Mouse (Mus musculus): ENCODE data around the gene Ier2. TPM values are rescaled to one million over a fixed set of nuclear protein-coding genes. Genes with fewer than 3 reads are reported as not detected.

Ier2 gene
- total RNA-seq (2017), result 115 and 124 TPM in 2 replicates

DNA sequence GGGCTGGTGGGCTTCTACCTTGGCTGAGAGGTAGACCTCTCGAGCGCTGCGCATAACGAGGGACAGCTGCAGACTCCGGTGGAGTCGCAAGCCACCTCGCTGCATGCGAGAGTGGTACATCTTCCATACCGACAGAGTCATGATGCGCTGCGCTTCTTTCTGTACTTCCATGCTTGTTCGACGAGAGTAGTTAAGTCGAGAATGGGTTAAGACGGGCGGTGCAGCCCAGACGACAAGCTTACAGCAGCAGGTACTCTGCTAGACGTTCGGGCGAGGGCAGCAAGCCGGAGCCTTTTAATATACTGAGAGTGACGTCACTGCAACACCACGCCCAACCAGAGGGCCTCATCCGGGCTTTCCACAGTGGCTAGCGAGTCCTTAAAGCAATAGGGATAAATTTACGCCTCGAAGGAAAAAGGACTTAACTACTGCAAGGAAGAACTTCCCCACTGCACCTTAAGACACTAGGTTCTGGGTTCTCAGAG, at the start of gene Ier2:
TSS of gene Ier2 (minus strand) at position 272 of the 485 bp plus-strand sequence.
- peak; percentile 49 for ATAC-seq (ENCODE audit: extremely low read depth, insufficient number of reproducible peaks, low FRiP score, poor library complexity, severe bottlenecking)

DNA sequence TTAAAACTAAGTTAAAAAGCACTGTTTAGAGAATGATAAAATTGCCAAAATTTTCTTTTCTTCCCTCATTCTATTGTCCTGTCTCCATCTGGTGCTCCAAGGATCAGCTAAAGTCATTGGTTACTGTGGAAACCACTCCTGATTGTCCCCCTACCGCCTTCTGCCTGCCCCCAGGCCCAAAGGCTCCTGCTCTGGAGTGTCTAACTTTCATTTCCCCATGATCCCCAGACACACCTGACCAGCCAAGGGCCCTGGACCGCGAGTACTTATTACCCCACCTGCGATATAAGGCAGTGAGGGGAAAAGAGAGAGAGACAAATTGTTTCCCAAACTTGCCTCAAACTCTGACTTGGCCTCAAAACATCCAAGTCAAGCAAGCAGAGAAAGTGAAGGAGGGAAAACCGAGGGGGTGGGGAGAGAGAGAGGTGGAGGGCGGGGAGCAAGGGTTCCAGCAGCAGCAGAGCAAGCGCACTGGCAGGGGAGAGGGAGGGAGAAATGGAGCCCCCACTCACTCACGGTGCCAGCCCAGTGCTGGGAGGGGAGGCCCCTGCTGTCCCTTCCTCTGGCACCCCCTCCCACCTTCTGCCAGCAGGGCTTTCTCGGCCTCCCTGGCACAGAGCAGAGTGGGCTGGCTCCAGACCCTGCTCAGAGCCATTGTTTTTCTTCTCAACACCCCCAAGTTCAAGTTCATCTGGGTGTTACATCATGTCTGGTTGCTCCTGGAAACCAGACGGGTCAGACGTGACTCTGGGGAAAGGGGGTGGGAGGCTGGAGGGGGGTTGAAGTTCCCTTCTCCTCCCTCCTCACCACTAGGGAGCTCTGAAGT, 49.5 kb upstream of the Ier2 start:
- no peak for ATAC-seq (ENCODE audit: extremely low read depth, insufficient number of reproducible peaks, low FRiP score, poor library complexity, severe bottlenecking)

DNA sequence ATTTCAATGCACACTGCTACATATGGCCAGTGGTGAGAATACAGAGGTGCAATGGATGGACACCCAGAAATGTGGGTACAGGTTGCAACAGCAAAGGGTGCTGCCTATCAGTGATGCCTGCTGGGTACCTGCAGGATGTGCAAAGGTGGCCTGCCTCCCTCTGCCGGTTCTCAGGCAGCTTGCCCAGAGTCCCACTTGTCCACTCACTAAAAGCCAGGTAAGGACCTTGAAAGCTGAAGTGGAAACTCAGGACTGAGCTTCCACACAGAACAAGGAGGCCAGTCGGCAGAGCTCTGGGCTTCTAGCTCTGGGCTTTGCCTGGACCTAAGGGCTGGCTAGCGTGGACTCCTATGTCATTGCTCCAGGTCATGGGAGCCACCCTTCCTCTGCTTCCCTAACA, 48.7 kb upstream of the Ier2 start:
- no peak for ATAC-seq (ENCODE audit: extremely low read depth, insufficient number of reproducible peaks, low FRiP score, poor library complexity, severe bottlenecking)

DNA sequence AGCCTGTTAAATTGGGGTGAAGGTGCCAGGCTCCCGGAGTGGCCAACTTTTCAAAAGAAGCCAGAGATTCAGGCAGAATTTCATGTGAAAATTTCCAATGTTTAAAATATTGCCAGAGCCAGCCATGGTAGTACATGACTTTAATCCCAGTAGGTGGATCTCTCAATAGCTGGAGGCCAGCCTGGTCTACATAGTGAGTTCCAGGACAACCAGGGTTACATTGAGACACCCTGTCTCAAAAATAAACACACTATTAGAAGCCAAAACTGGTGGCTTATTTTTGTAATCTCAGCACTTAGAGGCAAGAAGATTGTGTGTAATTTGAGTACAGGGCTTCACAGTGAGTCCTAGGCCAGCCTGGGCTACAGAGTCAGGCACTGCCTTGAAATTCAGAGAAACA, 47.3 kb upstream of the Ier2 start:
- ATAC-seq (ENCODE audit: extremely low read depth, insufficient number of reproducible peaks, low FRiP score, poor library complexity, severe bottlenecking), result no peak

DNA sequence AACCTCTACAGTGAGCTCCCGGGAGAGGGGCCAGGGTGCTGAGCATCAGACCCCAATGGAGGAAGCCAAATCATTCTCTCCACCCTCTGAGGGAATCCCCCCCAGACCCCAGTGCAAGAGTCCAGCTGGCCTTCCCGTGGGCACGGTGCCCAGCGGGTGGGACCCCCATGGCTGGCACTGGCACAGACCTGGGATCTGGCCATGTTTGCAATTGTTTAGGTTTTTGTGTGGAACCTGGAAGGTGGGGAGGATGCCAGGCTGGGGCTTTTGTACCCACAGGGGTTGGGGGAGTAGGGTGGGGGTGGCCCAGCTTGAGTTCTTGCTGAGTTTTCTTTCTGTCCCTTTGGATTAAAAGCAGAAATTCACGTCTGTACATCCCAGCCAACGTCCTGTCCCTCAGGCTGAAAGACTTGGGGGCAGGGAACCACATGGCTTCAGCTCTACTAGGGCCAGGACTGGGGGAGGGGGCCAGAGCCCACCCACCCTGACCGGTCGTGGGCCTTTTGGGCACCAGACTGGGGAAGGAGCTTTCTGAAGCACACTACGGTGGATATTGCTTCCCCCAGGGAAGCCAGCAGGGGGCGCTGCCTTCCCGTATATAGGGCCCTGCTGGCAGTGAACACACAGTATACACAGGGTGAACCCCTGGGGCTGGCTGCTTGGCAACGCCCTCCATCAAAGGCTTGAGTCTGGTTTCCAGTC, 46.3 kb upstream of the Ier2 start:
- peak; percentile 66 for ATAC-seq (ENCODE audit: extremely low read depth, insufficient number of reproducible peaks, low FRiP score, poor library complexity, severe bottlenecking)

DNA sequence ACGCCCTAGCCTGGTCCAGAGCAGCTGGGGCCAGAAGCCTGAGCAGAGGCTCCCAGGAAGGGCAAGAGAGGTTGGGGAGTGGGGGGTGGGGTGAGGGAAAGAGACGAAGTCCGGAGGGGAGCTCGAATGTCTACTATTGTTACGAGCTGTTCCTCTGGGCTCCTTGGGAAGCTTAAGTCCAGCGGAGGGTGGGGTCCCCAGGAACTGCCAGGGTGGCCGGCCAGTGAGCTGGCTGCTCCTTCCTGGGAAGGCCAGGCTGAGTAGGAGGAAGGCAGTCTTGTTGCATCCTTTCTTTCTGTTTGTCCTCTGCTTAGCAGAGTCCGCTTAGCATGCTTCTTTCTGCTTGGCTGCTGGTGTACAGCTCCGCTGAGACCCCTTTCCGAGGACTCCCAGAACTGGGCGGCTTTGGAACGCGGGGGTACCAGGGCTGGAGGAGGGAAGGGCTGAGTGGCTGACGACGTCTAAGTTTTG, 45.5 kb upstream of the Ier2 start:
- ATAC-seq (ENCODE audit: extremely low read depth, insufficient number of reproducible peaks, low FRiP score, poor library complexity, severe bottlenecking), result no peak

DNA sequence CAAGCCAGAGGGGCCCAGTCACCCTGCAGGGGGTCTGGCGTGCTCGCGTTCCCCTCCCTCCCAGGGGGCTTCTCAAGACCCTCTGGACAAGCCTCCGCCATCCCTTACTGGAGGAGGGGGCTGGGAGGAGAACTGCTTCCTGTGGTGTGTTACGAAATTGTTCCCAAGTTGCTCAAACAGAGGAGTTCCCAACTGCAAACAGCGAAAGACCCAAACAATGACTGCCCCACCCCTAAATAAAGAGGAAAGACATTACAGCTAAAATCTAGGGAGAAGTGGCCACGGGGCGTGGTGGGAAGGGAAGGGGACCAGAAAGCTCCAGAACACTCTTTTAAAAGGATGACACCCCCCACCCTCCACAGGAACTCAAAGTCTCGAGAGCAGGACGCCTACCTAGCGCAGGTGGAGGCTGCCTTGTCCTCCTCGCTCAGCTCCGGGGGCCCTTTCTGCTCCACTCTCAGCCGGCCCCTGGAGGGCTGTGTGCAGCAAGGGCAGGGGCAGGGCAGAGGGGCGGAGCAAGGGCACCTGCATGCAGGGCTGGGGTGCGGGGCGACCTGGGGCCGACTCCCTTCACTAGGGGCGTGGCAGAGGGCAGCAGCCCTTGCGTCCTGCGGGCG, 44.7 kb upstream of the Ier2 start:
- ATAC-seq (ENCODE audit: extremely low read depth, insufficient number of reproducible peaks, low FRiP score, poor library complexity, severe bottlenecking), result peak; percentile 43

DNA sequence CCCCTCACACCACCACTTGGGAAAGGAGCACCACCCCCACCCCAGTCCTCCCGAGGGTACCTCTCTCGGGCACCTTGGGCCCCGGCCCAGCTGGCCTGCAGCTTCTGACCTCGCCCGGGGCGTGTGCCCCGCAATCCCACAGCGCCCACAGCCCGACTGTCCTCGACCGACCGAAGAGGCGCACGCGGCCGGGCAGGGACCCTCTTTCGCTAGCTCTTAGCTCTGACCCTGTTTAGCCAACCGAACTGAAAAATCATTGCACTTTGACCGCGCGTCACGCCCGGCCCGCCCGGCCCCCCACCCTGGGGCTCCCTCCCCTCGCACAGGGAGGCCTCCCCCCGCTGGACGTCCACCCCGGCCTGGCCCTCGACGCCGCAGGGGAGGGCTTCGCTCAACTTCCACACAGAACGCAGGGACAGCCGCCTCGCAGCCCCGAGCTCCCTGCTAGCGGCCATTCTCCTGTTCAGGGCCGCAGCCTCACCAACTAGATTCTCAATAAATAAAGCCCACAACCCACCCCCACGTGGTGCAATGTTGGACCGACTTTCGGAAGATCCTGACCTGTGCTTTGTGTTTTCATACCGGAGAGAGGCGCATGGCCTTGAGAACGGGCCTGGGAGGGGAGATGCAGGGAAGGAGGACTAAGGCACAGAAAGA, 44.1 kb upstream of the Ier2 start:
- no peak for ATAC-seq (ENCODE audit: extremely low read depth, insufficient number of reproducible peaks, low FRiP score, poor library complexity, severe bottlenecking)

DNA sequence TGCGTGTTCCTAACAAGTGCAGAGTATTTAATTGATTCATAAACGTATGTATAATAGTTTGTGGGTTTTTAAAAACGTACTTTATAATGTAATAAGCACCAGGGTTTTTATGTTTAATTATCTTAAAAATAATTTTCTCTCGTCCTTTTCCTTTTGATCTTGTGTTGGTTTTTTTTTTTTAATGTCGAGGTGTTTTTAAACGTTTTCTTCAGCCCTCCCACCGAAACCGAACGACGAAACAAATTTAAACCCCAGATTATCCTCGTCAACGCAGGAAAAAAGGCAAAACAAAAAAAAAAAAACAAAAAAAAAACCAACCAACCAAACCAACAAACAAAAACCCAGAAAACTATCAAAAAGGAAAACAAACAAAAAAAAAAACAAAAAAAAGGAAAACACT, 43.3 kb upstream of the Ier2 start:
- no peak for ATAC-seq (ENCODE audit: extremely low read depth, insufficient number of reproducible peaks, low FRiP score, poor library complexity, severe bottlenecking)

DNA sequence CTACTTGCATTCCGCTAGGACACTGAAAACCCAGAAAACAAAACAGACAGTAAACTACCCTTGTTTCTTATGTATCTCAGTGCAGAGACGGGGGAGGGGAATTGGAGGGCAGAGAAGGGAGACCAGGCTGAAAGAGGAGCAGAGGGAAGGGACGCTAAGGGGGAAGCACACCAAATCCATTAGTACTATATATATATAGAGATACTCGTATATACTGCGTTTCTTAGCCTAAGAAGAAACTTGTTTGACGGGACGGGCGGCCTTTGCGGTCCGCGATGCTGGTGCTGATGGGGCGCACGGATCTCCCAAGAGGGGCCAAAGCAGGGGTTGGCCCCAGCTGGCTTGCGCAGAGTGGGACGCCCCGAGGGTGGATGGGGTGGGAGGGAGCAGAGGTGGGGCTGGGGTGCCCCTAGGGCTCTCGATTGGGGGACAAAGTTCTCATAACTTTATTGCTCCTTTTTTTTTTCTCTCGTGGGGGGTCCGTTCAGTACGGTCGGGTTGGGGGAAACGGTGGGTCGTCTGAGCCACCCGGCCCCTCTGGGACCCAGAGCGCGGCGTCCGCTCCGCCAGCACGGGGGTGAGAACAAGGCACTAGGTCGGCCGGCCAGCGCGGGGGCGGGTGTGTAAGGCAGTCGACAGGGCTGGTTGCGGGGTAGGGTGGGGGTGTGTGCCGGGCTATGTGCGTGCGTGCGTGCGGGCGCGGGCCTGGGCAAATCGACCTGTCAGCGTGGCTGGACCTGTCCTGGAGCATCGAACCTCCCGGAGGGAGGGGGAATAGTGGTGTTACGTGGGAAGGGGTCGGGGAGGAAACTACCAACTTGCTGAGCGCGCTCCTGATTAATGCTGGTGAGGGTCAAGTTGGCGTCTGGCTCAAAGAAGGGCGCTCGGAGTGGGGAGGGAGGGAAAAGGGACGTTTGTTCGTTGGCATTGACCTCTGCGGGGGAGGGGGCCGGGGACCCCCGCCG, 42.5 kb upstream of the Ier2 start:
- ATAC-seq (ENCODE audit: extremely low read depth, insufficient number of reproducible peaks, low FRiP score, poor library complexity, severe bottlenecking), result no peak

DNA sequence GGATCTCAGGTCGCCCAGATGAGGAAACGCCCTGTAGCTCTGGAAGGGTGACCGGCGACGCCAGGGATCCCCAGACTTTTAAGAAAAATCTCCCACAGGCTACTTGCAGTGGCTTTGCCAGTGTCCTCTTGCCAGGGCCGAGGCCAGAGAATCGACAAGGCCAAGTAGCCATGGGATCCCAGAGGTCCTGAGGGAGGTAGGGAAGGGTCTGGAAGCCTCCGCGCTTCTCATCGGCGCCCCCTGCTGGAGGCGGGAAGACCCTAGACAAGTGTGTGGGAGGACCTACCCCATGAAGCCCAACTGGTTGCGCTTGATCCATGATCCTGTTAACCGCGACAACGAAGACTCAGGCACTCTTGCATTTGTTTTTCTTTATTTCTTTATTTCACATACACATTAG, 41.7 kb upstream of the Ier2 start:
- ATAC-seq (ENCODE audit: extremely low read depth, insufficient number of reproducible peaks, low FRiP score, poor library complexity, severe bottlenecking), result no peak

DNA sequence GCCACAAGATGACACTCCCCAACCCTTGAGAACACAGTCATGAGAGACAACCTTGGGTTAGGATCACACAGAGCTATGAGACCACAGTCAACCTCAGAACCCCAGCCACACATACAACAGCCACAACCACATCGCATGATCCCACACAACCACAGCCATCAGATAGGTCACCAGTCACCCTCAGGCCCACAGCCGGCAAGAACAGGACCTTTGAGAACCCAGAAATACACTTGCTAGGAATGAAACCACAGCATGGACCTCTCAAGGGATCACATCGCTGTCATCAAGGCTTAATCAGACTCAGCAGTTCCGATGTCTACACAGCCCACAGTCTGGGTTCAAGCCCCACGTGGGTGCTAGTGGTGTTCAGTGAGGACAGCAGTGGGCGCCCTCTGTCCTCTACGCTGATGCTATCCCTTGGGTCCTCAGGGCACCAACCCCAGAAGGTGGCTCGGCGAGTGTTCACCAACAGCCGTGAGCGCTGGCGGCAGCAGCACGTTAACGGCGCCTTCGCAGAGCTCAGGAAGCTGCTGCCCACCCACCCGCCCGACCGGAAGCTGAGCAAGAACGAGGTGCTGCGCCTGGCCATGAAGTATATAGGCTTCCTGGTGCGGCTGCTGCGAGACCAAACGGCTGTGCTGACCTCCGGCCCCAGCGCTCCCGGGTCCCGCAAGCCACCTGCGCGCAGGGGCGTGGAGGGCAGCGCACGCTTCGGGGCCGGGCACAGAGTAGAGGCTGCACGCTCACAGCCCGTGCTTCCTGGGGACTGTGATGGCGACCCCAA, 41.0 kb upstream of the Ier2 start:
- no peak for ATAC-seq (ENCODE audit: extremely low read depth, insufficient number of reproducible peaks, low FRiP score, poor library complexity, severe bottlenecking)

DNA sequence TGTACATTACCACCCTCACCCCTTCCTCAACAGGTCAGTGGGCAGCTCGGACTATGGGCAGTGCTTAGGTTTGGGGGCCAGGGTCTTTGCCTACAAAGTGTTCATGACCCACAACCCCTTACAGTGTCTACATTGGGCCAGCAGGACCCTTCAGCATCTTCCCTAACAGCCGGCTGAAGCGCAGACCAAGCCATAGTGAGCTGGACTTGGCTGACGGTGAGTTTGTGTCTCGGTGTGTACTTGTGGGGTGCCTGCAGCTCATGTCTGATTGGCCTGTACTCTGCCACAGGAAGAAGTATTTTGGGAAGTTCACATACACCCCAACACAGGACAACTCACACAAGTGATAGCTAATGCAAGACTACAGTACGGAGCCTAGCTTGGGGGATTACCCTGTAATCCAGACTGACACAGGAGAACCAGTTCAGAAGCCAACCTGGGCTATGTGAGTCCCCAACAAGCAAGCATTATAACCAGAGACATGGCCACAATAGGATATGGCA, 40.4 kb upstream of the Ier2 start:
- ATAC-seq (ENCODE audit: extremely low read depth, insufficient number of reproducible peaks, low FRiP score, poor library complexity, severe bottlenecking), result no peak

DNA sequence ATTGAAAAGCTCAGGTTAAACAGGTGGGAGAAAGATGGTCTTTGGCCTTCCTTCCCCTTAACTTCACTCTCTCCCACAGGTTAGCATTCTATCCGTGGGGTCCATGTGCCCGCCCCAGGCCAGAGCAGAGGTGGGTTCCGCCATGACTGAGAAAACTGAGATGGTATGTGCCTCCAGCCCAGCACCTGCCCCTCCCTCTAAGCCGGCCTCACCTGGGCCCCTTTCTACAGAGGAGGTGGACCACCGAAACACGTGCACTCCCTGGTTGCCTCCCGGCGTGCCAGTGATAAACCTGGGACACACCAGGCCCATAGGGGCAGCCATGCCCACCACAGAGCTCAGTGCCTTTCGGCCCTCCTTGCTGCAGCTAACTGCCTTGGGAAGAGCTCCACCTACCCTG, 39.9 kb upstream of the Ier2 start:
- no peak for ATAC-seq (ENCODE audit: extremely low read depth, insufficient number of reproducible peaks, low FRiP score, poor library complexity, severe bottlenecking)

DNA sequence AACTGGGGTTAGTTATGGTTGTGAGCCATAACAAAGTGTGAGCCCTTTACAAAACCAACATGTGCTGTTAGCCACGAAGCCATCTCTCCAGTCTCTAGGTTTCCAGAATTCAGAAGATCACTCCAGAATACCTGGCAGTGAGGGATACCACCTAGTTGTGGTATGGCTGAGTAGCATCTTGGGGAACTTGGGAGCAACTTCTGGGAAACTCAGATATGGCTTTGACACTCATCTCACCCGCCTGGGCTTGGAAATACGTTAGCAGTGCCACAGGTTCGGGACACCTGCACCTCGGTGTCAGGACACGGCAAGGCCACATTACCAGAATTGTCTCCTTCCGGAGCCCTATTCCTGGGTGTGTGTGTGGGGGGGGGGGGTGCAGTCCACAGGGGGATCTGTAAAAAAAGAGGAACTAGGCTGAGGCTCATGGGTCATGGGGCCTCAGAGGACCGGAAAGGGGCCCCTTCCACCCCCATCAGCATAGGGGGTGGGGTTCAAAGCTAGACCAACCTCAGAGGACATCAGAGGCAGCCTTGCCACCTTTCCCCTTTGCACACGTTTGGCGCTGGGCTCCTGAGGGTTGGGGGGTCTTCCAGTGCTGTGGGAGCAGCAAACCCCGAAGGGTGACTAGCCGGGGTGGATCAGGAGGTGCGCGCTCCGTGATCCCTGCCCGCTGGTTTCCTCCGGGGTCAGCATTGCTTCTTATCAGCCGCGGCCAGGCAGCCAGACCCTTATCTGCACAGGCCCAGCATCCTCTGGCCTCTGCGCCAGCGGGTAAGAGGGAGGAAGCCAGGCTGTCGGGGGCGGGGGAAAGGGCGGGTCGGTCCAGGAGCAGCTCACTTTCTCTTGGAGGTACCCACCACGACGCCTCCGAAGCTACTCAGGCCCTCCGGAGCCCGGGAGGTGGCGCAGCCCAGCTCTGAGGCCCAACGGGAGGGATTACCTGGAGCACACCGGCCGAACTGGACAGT, 38.6 kb upstream of the Ier2 start, which contains the start of gene Lyl1:
TSS of gene Lyl1 (plus strand) at position 517 of the 971 bp plus-strand sequence.
- peak; percentile 39 for ATAC-seq (ENCODE audit: extremely low read depth, insufficient number of reproducible peaks, low FRiP score, poor library complexity, severe bottlenecking)

DNA sequence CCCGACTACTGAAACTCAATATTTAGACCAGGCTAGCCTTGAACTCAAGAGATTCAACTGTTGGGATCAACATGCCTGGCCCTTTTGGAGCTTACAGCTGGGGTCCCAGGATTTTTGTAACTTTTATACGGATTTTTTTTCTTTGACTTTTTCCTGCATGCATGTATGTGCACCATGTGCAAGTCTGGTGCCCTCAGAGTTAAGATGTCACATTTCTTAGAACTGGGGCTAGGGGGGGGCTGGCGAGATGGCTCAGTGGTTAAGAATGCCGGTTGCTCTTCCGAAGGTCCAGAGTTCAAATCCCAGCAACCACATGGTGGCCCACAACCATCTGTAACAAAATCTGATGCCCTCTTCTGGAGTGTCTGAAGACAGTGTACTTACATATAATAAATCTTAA, 37.9 kb upstream of the Ier2 start:
- no peak for ATAC-seq (ENCODE audit: extremely low read depth, insufficient number of reproducible peaks, low FRiP score, poor library complexity, severe bottlenecking)

Data from neutrophil, adult 5-6 weeks (primary cell).